Mouse (Mus musculus) ES-Bruce4 (cell line): ENCODE data around the gene Rasgrp1.

Experiments
- CTCF ChIP-seq: IDR thresholded peaks from one replicate; pipeline ENCODE4 v1.8.1; 2011; ENCODE audit warnings: low read depth, low read length
- EP300 ChIP-seq: IDR thresholded peaks from 2 replicates; pipeline ENCODE4 v1.6.1; 2011; ENCODE audit warnings: low read depth, low read length; ENCODE audit not compliant: insufficient read depth
- POLR2A ChIP-seq: IDR thresholded peaks from one replicate; pipeline ENCODE4 v1.8.1; 2011; ENCODE audit warnings: low read length; ENCODE audit not compliant: insufficient read depth

DNA sequence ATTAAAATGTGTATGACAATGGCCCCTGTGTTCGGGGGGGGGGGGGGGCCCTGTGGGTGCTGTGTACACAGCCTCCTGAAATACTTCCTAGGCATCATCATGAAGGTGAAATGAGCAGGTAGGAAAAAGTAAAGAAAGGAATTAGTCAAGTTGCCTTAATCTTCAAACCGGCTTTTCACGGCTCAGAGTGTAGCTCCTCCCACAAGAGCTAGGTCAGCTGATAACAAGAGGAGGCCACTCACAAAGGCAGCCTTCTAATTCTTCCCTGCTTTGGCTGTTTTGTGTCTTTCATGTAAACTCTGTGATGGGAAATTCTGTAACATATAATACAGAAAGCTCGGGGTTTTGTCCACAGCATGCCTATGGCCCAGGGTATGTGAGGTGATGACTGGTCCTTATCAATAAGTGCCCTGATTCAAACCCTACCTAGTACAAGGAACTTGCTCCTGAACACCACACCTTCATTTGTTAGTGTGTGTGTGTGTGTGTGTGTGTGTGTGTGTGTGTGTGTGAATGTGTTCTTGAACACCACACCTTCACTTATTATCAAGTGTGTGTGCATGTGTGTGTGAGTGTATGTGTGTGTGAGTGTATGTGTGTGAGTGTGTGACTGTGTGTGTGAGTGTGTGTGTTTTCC lies 7.1 kb downstream of the Rasgrp1 start:
- TF ChIP-seq CTCF, result no peak
- no peak for TF ChIP-seq EP300
- TF ChIP-seq POLR2A, result no peak
